Mouse (Mus musculus) frontal cortex, postnatal 36 days (tissue): Measurements from ENCODE around the gene Trmt6.

Experiments
- DNase-seq, 2 experiments: peaks; one replicate each; pipeline ENCODE4 v3.0.0; 2022; ENCODE audit warnings: low spot score in 2 of 2

Gene Trmt6

GRCm38 (mm10) chr2:132815608-132816314 is at the start of gene Trmt6, which contains the start of gene Mcm8:
TSS of gene Trmt6 (minus strand) at chr2:132816055.
TSS of gene Mcm8 (plus strand) at chr2:132816141.
- peak; percentile 84 to 90 for DNase-seq

- DNase-seq: no peak
These were observed 47.5 kb upstream of the Trmt6 start for GRCm38 (mm10) chr2:132863325-132863724.

GRCm38 (mm10) chr2:132861456-132861855 is 45.6 kb upstream of the Trmt6 start:
- no peak for DNase-seq

- no peak for DNase-seq
These were observed 44.6 kb upstream of the Trmt6 start for GRCm38 (mm10) chr2:132860435-132860834.

GRCm38 (mm10) chr2:132856333-132856732 is 40.5 kb upstream of the Trmt6 start:
- no peak for DNase-seq

- no peak for DNase-seq
These were observed 37.2 kb upstream of the Trmt6 start for GRCm38 (mm10) chr2:132853051-132853450.

- no peak for DNase-seq
These were observed 33.3 kb upstream of the Trmt6 start for GRCm38 (mm10) chr2:132849141-132849540.

- no peak for DNase-seq
These were observed 32.5 kb upstream of the Trmt6 start for GRCm38 (mm10) chr2:132848361-132848760.

GRCm38 (mm10) chr2:132847581-132847980 is 31.7 kb upstream of the Trmt6 start:
- DNase-seq: no peak

- peak; percentile 99 for DNase-seq
These were observed 30.8 kb upstream of the Trmt6 start, which contains the start of gene Crls1 for GRCm38 (mm10) chr2:132846407-132847358. TSS of gene Crls1 (plus strand) at chr2:132846666.

- no peak for DNase-seq
These were observed 25.2 kb upstream of the Trmt6 start for GRCm38 (mm10) chr2:132841071-132841470.

- no peak for DNase-seq
These were observed 12.9 kb downstream of the Trmt6 start for GRCm38 (mm10) chr2:132802976-132803375.

- no peak for DNase-seq
These were observed 21.7 kb downstream of the Trmt6 start for GRCm38 (mm10) chr2:132794204-132794586.

GRCm38 (mm10) chr2:132793441-132794203 is 22.2 kb downstream of the Trmt6 start:
- DNase-seq: no peak

GRCm38 (mm10) chr2:132784039-132784438 is 31.8 kb downstream of the Trmt6 start:
- no peak for DNase-seq

- DNase-seq: peak; percentile 88
These were observed 34.3 kb downstream of the Trmt6 start for GRCm38 (mm10) chr2:132781439-132782068.

GRCm38 (mm10) chr2:132780978-132781377 is 34.9 kb downstream of the Trmt6 start, which contains the start of gene Chgb:
TSS of gene Chgb (plus strand) at chr2:132781278.
- DNase-seq: no peak

- DNase-seq: no peak
These were observed 45.0 kb downstream of the Trmt6 start for GRCm38 (mm10) chr2:132770822-132771221.

- DNase-seq: peak; percentile 77 to 84
These were observed 57.9 kb downstream of the Trmt6 start for GRCm38 (mm10) chr2:132757911-132758310.
